Mouse (Mus musculus) urinary bladder, postnatal 4 days (tissue): Measurements from ENCODE around the gene Ikzf4.
A peak's percentile ranks its signal among the peaks of the same experiment; 100 is the strongest.

Experiments used
- DNase-seq, 2 experiments: peaks; one replicate each; pipeline ENCODE4 v3.0.0; 2021 to 2022; ENCODE audit warnings: low spot score in 2 of 2

Gene Ikzf4

DNA sequence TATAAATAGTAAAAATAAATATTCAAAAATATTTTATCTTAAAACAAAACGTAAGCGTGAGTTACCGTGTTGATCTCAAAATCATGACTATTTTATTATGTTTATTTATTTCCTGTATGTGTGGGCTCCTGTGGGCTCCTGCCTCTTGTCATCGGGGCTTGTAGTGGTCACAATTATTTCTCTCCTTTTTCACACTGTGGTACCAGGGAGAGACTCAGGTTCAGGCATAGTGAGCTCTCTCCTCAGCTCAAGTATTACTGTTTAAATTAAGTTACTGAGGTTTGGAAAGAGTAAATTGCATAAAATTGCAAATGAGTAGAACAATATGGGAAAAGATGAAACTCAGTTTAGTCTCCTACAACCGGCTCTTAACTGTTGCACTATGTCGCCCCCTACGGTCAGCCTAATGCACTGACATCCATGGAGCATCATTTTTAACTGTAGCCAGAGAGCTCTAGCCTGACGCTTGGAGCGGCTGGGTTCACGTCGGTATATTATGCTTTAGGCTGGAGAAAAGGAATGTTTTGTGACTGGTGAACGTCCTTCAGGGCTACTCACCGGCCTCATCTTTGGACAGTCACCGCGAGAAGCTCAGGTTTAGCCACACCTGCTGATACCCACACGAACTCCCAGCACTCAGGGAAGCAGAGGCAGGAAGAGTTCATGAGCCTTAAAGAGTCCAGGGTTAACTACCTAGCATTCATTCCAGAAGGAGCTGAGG lies 33.2 kb downstream of the Ikzf4 start:
- DNase-seq: peak; percentile 56 to 76

- no peak for DNase-seq
These were observed 39.3 kb downstream of the Ikzf4 start for GRCm38 (mm10) chr10:128606483-128606882.

- no peak for DNase-seq
These were observed 43.2 kb downstream of the Ikzf4 start for GRCm38 (mm10) chr10:128602470-128603128.

GRCm38 (mm10) chr10:128601499-128601898 lies 44.3 kb downstream of the Ikzf4 start:
- no peak for DNase-seq

- DNase-seq: no peak
These were observed 47.3 kb downstream of the Ikzf4 start for GRCm38 (mm10) chr10:128598476-128598875.

GRCm38 (mm10) chr10:128592797-128593196 lies 53.0 kb downstream of the Ikzf4 start:
- DNase-seq: no peak

- no peak for DNase-seq
These were observed 54.4 kb downstream of the Ikzf4 start for GRCm38 (mm10) chr10:128591436-128591835.

DNA sequence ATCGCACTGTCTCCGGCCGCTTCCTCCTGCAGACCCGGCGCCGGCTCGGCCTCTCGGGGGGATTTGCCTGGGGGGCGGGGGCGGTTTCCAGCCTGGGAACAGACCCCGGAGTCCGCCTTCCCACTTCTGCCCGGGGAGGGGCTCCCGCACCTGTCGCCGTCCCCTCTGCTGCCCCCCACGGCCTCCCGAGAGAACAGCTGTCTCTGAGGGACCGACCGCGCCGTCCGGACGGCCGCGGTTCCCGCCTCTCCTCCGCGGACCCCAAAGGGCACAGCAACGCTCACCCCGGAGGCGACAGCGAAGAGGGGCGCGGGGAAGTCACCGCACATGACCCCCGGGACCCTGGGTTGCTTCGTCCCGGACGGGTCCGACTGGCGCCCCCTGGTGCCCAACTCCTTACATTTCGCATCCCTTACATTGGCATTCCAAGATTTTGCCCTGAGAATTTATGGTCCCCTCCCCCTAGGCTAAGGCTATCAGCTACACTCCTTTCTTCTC lies 55.5 kb downstream of the Ikzf4 start:
- peak in 1 of 2 experiments; percentile 41 for DNase-seq

DNA sequence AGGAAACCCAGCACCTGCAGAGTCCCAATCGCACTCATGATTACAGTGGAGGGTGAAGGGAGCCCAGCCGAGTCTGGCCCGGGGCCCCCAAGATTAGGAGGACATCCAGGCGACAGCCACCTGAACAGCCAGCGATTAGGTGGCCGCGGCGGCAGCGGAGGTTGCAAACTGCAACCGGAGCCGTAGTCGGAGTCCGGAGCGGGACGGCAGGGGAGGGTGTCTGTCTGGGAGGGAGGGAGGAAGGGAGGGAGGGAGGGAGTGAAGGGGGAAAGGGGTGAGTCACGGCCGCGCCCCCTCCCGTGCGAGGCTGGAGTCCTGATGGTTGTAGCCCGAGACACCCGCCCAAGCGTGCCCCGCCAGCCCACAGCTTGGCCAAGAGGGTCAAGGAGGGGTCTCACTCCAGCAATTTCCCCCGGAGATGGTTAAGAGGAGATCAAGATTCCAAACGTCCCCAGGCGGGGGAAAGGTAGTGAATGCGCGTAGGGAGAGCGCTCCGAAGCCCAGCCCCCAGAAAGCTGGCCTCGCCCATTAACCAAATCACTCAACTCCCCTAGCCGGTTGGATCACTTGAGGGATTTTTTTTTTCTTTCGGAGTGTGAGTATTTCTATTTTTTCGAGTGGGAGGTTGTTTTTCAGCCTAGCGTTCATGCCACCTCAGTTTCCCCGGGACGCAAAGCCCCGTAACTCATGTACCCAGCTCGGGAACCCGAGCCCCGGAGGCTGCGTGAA lies 56.2 kb downstream of the Ikzf4 start, which contains the start of gene Erbb3:
Gene Erbb3, minus strand, starts transcription at position 189 of the 729 bp plus-strand sequence.
- DNase-seq: peak; percentile 58 to 67

GRCm38 (mm10) chr10:128588775-128589463 lies 56.9 kb downstream of the Ikzf4 start:
- no peak for DNase-seq

- no peak for DNase-seq
These were observed 57.7 kb downstream of the Ikzf4 start for GRCm38 (mm10) chr10:128588136-128588535.

DNA sequence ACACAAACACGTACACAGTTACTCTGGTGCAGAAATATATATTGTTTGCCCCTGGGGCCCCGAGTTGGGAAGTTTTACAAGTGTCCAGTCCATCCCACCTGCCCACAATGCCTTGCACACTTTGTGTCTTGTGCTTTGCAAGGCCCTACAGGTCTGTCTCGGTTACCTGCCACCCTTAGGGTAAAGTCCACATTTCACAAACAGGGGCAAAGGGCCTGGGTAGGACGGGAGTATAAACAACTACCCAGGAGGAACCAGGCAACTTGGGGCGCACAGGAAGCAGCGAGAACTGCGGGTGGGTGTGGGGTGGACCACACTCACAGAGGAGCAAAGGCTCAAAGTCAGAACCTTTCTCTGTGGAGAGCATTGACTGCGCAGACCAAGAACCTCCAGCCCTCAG lies 58.1 kb downstream of the Ikzf4 start:
- no peak for DNase-seq

DNA sequence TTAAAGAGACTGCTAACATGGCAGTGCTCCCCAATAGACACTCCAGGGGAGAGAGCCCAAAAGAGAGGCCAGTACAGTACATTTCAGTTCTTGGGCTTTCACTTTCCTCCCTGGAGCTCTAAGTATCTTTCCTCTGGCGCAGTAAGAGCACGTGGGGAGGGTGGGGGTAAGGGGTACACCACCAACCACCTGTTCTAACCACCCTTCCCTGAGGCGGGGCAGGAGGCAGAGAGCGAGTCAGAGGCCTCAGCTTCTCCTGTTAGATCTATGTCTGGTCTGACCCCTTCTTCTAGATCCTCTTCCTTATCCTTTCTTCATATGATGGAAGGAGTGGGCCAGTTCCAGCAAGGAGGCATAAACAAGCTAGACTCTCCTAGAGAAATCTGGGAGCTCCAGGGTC lies 58.7 kb downstream of the Ikzf4 start:
- no peak for DNase-seq

DNA sequence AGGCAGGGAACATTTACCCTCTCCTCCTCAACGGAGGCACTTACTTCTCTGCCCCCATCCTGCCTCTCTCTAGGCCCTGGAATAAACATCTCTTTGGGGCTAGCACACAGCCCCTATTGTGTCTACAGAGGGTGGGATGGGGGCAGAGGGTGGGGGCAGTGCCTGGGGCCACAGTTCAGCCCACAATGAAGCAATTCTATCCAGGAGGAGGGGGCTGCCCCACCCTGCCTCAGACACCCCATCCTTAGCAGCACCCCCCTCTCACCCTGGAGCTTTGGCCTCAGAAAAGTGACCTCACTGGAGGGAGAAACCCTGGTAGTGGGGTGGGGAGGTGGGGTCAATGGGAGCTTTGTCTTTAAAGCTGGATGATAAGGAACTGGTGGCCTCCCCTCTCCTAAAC lies 59.2 kb downstream of the Ikzf4 start:
- DNase-seq: no peak

DNA sequence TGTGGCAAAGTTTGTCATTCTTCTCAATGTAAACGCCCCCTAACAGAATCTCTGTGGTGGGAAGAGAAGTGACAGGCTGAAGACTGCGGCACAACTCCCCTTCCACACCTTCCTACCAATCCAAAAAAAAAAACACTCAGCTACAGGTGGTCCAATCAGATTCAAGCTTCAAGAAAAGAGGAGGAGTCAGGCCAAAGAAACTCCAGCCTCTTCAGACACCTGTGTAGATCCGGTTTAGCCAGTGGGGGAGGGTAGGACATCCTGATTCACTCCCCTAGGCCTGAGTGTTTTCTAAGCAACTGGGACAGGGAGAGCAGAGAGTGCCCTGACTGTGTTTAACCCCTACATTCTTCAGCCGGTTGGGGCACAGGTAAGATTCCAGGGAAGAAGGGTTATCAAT lies 61.4 kb downstream of the Ikzf4 start:
- DNase-seq: peak in 1 of 2 experiments; percentile 32

DNA sequence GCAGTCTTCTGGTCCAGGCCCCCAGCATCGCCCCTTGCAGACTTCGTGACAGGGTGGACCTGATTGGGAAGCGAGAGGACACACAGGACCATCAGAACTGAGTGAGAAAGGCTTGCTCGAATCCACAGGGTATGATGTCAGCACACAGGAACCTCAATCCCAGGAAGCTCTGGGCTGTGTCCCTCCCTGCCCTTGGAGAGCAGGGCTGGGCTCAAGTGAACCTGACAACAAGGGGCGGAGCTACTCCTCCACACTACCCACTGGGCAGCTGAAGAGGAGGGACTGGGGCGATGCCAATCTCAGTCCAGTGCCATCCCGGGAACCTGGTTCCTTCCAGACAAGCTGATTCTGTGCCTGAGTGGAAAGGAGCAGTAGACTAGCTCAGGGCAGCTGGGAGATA lies 62.1 kb downstream of the Ikzf4 start:
- peak in 1 of 2 experiments; percentile 43 for DNase-seq
